Mouse (Mus musculus): ENCODE data around the gene 9130019O22Rik. TPM values are rescaled to one million over a fixed set of nuclear protein-coding genes. Genes with fewer than 3 reads are reported as not detected.

The 9130019O22Rik gene
- polyA plus RNA-seq, 1 experiment = 2.4 TPM

DNA sequence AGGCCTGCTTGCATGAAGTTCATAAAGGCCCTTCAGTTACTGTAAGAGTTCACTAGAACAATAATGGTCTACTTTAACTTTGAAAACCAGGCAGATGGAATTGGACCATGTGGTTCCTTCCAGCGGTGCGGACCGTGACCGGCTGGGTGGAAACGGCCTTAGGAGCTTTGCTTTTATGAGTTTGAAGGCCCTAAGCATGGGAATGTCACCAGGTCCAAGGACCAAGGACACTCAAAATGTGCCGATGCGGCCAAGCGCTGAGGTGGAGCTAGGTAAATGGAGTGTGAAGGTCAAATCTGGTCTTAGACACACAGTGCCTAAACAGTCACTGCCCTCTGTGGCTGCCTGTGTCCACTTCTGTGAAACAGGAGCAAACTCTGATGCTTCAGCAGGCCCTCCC, 45.6 kb downstream of the 9130019O22Rik start:
- Histone ChIP-seq H3K4me3 (replicated peaks; ENCODE audit: control insufficient read depth, low read depth, low read length) (no peak overlapping the region), H3K27ac (ENCODE audit: control insufficient read depth, insufficient read depth, low read depth, low read length, poor library complexity) (no peak overlapping the region), H3K4me1 (ENCODE audit: control insufficient read depth, insufficient read depth, low read length) (no peaks in the 10 kb centered on the region)
- 94% methylated on average over 8 of the region's 8 CpGs for WGBS
- no peak for TF ChIP-seq CTCF (IDR thresholded peaks at IDR 0.05; ENCODE audit: control insufficient read depth, insufficient read depth, low read length)
- no peak for TF ChIP-seq POLR2A (IDR thresholded peaks at IDR 0.05; ENCODE audit: borderline replicate concordance, control insufficient read depth, low read depth, low read length)

DNA sequence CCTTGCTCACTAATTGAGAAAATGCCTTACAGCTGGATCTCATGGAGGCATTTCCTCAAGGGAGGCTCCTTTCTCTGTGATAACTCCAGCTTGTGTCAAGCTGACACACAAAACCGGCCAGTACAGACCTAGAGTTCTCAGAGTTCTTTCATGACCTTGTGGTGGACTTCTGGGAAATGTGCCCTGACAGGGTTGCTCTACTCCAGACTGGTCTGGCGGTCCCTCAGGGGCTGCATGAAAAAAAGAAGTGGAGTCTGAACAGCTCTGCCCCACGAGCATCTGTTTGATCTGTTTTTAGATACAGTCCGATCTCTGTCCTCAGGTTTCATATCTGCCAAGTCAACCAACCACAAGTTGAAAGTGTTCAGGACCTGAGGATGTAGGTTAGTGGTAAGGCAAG, 49.3 kb downstream of the 9130019O22Rik start:
- Histone ChIP-seq H3K4me1 (ENCODE audit: control insufficient read depth, insufficient read depth, low read length) (no peaks in the 10 kb centered on the region; the same call in 1 of the 2 replicates), H3K27ac (ENCODE audit: control insufficient read depth, insufficient read depth, low read depth, low read length, poor library complexity) (no peak overlapping the region), H3K4me3 (replicated peaks; ENCODE audit: control insufficient read depth, low read depth, low read length) (no peak overlapping the region)
- TF ChIP-seq CTCF (IDR thresholded peaks at IDR 0.05; ENCODE audit: control insufficient read depth, insufficient read depth, low read length) = no peak
- TF ChIP-seq POLR2A (IDR thresholded peaks at IDR 0.05; ENCODE audit: borderline replicate concordance, control insufficient read depth, low read depth, low read length) = no peak
- 32% methylated on average over 4 of the region's 4 CpGs for WGBS

DNA sequence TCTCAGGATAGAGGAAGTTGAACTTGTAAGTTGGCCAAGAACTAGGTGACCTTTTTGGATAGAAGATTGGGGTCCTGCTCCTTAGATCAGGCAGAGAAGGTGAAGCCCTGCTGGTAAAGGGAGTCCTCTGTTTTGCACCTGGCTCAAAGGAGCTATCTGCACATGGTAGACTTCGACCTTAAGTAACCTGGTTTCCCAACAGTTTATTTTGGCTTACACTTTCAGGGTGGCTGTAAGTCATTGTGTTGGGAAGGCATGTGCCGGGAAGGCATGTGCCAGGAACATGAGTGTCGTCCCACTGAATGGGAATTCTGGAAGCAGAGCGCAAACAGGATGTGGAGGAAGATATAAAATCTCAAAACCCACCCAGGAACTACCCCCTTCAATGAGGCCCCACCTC, 51.4 kb downstream of the 9130019O22Rik start:
- Histone ChIP-seq H3K4me1 (ENCODE audit: control insufficient read depth, insufficient read depth, low read length) (no peaks in the 10 kb centered on the region; the same call in 1 of the 2 replicates), H3K4me3 (replicated peaks; ENCODE audit: control insufficient read depth, low read depth, low read length) (no peak overlapping the region), H3K27ac (ENCODE audit: control insufficient read depth, insufficient read depth, low read depth, low read length, poor library complexity) (no peak overlapping the region)
- TF ChIP-seq POLR2A (IDR thresholded peaks at IDR 0.05; ENCODE audit: borderline replicate concordance, control insufficient read depth, low read depth, low read length) = no peak
- TF ChIP-seq CTCF (IDR thresholded peaks at IDR 0.05; ENCODE audit: control insufficient read depth, insufficient read depth, low read length) = no peak
- 83% methylated on average over 4 of the region's 4 CpGs for WGBS

DNA sequence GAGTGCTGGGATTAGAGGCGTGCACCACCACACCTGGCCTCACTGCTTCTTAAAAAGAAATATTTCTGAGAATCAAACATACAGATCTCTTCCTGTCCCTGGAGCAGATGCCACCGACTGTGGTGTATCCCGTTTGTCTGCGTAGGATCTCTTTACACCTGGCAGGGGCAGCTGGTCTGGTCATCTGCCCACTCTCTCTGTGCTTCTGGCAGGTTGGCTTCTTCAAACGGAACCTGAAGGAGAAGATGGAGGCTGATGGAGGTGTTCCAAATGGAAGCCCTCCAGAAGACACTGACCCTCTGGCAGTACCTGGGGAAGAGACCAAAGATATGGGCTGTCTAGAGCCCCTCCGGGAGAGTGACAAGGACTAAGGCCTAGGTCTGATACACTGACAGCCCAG, 53.7 kb downstream of the 9130019O22Rik start:
- 78% methylated on average over 6 of the region's 6 CpGs for WGBS

More for the DNA sequence above, 53.7 kb downstream of the 9130019O22Rik start:
- no peaks in the 10 kb centered on the region; the same call in 1 of the 2 replicates for H3K4me1 ChIP-seq (ENCODE audit: control insufficient read depth, insufficient read depth, low read length)
- H3K27ac ChIP-seq (ENCODE audit: control insufficient read depth, insufficient read depth, low read depth, low read length, poor library complexity) = no peak overlapping the region
- TF ChIP-seq CTCF (IDR thresholded peaks at IDR 0.05; ENCODE audit: control insufficient read depth, insufficient read depth, low read length) (no peak), POLR2A (IDR thresholded peaks at IDR 0.05; ENCODE audit: borderline replicate concordance, control insufficient read depth, low read depth, low read length) (no peak)
- no peak overlapping the region for H3K4me3 ChIP-seq (replicated peaks; ENCODE audit: control insufficient read depth, low read depth, low read length)

Other genes starting within 250 kb of the 9130019O22Rik start
- 29.7 and 49.2 TPM in 2 replicates for gene Spn, start 249.3 kb downstream of the 9130019O22Rik start, polyA plus RNA-seq (2011; ENCODE audit: insufficient read depth, insufficient read length, low replicate concordance, missing spikeins)
- 46.6 and 64.1 TPM in 2 replicates for gene Cd2bp2, start 191.1 kb downstream of the 9130019O22Rik start, polyA plus RNA-seq (2011; ENCODE audit: insufficient read depth, insufficient read length, low replicate concordance, missing spikeins)
- gene Tbc1d10b, start 178.7 kb downstream of the 9130019O22Rik start, polyA plus RNA-seq (2011; ENCODE audit: insufficient read depth, insufficient read length, low replicate concordance, missing spikeins) = 53.6 and 84.9 TPM in 2 replicates
- gene Mylpf, start 178.3 kb downstream of the 9130019O22Rik start, polyA plus RNA-seq (2011; ENCODE audit: insufficient read depth, insufficient read length, low replicate concordance, missing spikeins) = 32.2 and 126 TPM in 2 replicates
- gene Zfp553, start 154.1 kb downstream of the 9130019O22Rik start, polyA plus RNA-seq (2011; ENCODE audit: insufficient read depth, insufficient read length, low replicate concordance, missing spikeins) = 2.6 and 6.6 TPM in 2 replicates
- gene Sept1, start 154.0 kb downstream of the 9130019O22Rik start, polyA plus RNA-seq (2011; ENCODE audit: insufficient read depth, insufficient read length, low replicate concordance, missing spikeins) = 76.8 and 153 TPM in 2 replicates
- gene Zfp771, start 142.9 kb downstream of the 9130019O22Rik start, polyA plus RNA-seq (2011; ENCODE audit: insufficient read depth, insufficient read length, low replicate concordance, missing spikeins) = 10.6 and 13.1 TPM in 2 replicates
- gene Dctpp1, start 126.5 kb downstream of the 9130019O22Rik start, polyA plus RNA-seq (2011; ENCODE audit: insufficient read depth, insufficient read length, low replicate concordance, missing spikeins) = 23.2 and 50.6 TPM in 2 replicates
- gene Sephs2, start 113.1 kb downstream of the 9130019O22Rik start, polyA plus RNA-seq (2011; ENCODE audit: insufficient read depth, insufficient read length, low replicate concordance, missing spikeins) = 28.4 and 64.7 TPM in 2 replicates
- 11.9 and 51.9 TPM in 2 replicates for gene Itgal, start 90.9 kb downstream of the 9130019O22Rik start, polyA plus RNA-seq (2011; ENCODE audit: insufficient read depth, insufficient read length, low replicate concordance, missing spikeins)
- gene Zfp768, start 41.6 kb downstream of the 9130019O22Rik start, polyA plus RNA-seq (2011; ENCODE audit: insufficient read depth, insufficient read length, low replicate concordance, missing spikeins) = 2.9 and 5.1 TPM in 2 replicates
- 2.8 and 3.9 TPM in 2 replicates for gene Zfp747, start 11.1 kb downstream of the 9130019O22Rik start, polyA plus RNA-seq (2011; ENCODE audit: insufficient read depth, insufficient read length, low replicate concordance, missing spikeins)
- gene E430018J23Rik, start 6.5 kb upstream of the 9130019O22Rik start, polyA plus RNA-seq (2011; ENCODE audit: insufficient read depth, insufficient read length, low replicate concordance, missing spikeins) = 0.65 and 1.9 TPM in 2 replicates
- 2.1 and 2.5 TPM in 2 replicates for gene Zfp764, start 19.7 kb upstream of the 9130019O22Rik start, polyA plus RNA-seq (2011; ENCODE audit: insufficient read depth, insufficient read length, low replicate concordance, missing spikeins)
- 20.9 and 21.4 TPM in 2 replicates for gene Zfp688, start 34.9 kb upstream of the 9130019O22Rik start, polyA plus RNA-seq (2011; ENCODE audit: insufficient read depth, insufficient read length, low replicate concordance, missing spikeins)
- 2.0 and 3.1 TPM in 2 replicates for gene Zfp689, start 62.0 kb upstream of the 9130019O22Rik start, polyA plus RNA-seq (2011; ENCODE audit: insufficient read depth, insufficient read length, low replicate concordance, missing spikeins)
- 70.4 and 119 TPM in 2 replicates for gene Prr14, start 72.4 kb upstream of the 9130019O22Rik start, polyA plus RNA-seq (2011; ENCODE audit: insufficient read depth, insufficient read length, low replicate concordance, missing spikeins)
- gene Fbrs, start 92.0 kb upstream of the 9130019O22Rik start, polyA plus RNA-seq (2011; ENCODE audit: insufficient read depth, insufficient read length, low replicate concordance, missing spikeins) = 44.9 and 98.7 TPM in 2 replicates
- 44.3 and 98.5 TPM in 2 replicates for gene Srcap, start 124.8 kb upstream of the 9130019O22Rik start, polyA plus RNA-seq (2011; ENCODE audit: insufficient read depth, insufficient read length, low replicate concordance, missing spikeins)
- 5.3 and 7.8 TPM in 2 replicates for gene Gm42715, start 132.4 kb upstream of the 9130019O22Rik start, polyA plus RNA-seq (2011; ENCODE audit: insufficient read depth, insufficient read length, low replicate concordance, missing spikeins)
- 20.5 and 41.0 TPM in 2 replicates for gene Tmem265, start 174.2 kb upstream of the 9130019O22Rik start, polyA plus RNA-seq (2011; ENCODE audit: insufficient read depth, insufficient read length, low replicate concordance, missing spikeins)
- gene Phkg2, start 186.2 kb upstream of the 9130019O22Rik start, polyA plus RNA-seq (2011; ENCODE audit: insufficient read depth, insufficient read length, low replicate concordance, missing spikeins) = 83.6 and 169 TPM in 2 replicates
- 9.9 and 15.2 TPM in 2 replicates for gene Ccdc189, start 201.4 kb upstream of the 9130019O22Rik start, polyA plus RNA-seq (2011; ENCODE audit: insufficient read depth, insufficient read length, low replicate concordance, missing spikeins)
- 52.7 and 66.7 TPM in 2 replicates for gene Rnf40, start 201.6 kb upstream of the 9130019O22Rik start, polyA plus RNA-seq (2011; ENCODE audit: insufficient read depth, insufficient read length, low replicate concordance, missing spikeins)
- 6.3 and 14.2 TPM in 2 replicates for gene Zfp629, start 228.6 kb upstream of the 9130019O22Rik start, polyA plus RNA-seq (2011; ENCODE audit: insufficient read depth, insufficient read length, low replicate concordance, missing spikeins)